Comparison of ENCODE assay signal across 8 mouse cellular contexts in the genomic region with DNA sequence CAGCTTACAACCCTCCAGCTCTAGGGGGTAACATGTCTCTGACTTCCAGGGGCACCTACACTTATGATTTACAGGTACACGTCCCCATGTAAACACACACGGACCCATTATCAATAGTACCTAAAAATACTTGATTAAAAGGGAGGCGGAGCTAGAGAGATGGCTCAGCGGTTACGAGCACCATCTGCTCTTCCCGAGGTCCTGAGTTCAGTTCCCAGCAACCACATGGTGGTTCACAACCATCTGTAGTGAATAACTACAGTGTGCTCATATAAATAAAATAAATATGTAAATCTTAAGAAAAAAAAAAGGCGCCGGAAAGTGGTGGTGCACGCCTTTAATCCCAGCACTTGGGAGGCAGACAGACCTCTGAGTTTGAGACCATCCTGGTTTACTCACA. TPM values are rescaled to one million over a fixed set of nuclear protein-coding genes. Genes with fewer than 3 reads are reported as not detected.
A peak's percentile ranks its signal among the peaks of the same experiment; 100 is the strongest.
DNase-seq lines count a peak whose midpoint lies in the region; ATAC-seq and TF ChIP-seq lines count a peak whose summit lies in the region.

No protein-coding gene starts in this region.

- H3K4me2 ChIP-seq in heart, embryonic 14.5 days (ENCODE audit: low read length) = peak overlapping the region; percentile 70
- H3K4me2 ChIP-seq in hindbrain, embryonic 12.5 days (replicated peaks) = peak overlapping the region; percentile 42

- TF ChIP-seq POLR2A in MEL (IDR thresholded peaks at IDR 0.05; ENCODE audit: control insufficient read depth in 1 of 2, insufficient read depth in 1 of 2, low read depth in 1 of 2, low read length in 2 of 2, poor library complexity in 1 of 2) = no peak; a peak in 1 of 4 replicates

- no peak for DNase-seq in heart, postnatal 36 days
- no peak for DNase-seq in MEL (ENCODE audit: low read depth, low spot score)
- no peak for DNase-seq in embryo, embryonic 10.5 days (ENCODE audit: low spot score)
- DNase-seq in adrenal gland, adult 8-10 months = no peak
- DNase-seq in ovary, postnatal 10 days (ENCODE audit: low spot score) = no peak

- ATAC-seq in heart, embryonic 14.5 days (ENCODE audit: insufficient number of reproducible peaks, insufficient read depth, low FRiP score, low read depth) = no peak
- ATAC-seq in hindbrain, embryonic 12.5 days (ENCODE audit: low FRiP score) = no peak; the same call in 1 of the 2 replicates
- peak; percentile 39 for ATAC-seq in megakaryocyte-erythroid progenitor cell, adult 5-6 weeks (replicated peaks; ENCODE audit: low FRiP score, low TSS enrichment, poor library complexity, severe bottlenecking)

- peaks cover 0 to 3% of the 10 kb centered on the region in 2 experiments; a peak in 1 of 4 replicates for H3K4me1 ChIP-seq in heart, embryonic 14.5 days (ENCODE audit: control insufficient read depth in 2 of 2, insufficient read depth in 2 of 2, low read length in 2 of 2)
- peaks cover 3 to 5% of the 10 kb centered on the region in 2 experiments; a peak in 2 of 4 replicates for H3K4me1 ChIP-seq in MEL (ENCODE audit: control insufficient read depth in 1 of 2, insufficient read depth in 2 of 2, low read length in 2 of 2)
- peaks cover 10% of the 10 kb centered on the region; the same call in 1 of the 2 replicates for H3K4me1 ChIP-seq in hindbrain, embryonic 12.5 days

- peak overlapping the region; percentile 87 to 99 for H3K27ac ChIP-seq in heart, embryonic 14.5 days (replicated peaks in 1 of 2; ENCODE audit: control insufficient read depth in 1 of 2, insufficient read depth in 1 of 2, low read depth in 2 of 2, low read length in 2 of 2)
- peak overlapping the region; percentile 95 for H3K27ac ChIP-seq in MEL (ENCODE audit: control insufficient read depth, low read depth, low read length)
- H3K27ac ChIP-seq in hindbrain, embryonic 12.5 days = peak overlapping the region; percentile 86

- H3K27me3 ChIP-seq in heart, embryonic 14.5 days (ENCODE audit: control insufficient read depth, insufficient read depth, low read length) = no peaks in the 10 kb centered on the region
- H3K27me3 ChIP-seq in MEL (ENCODE audit: control insufficient read depth in 1 of 2, insufficient read depth in 2 of 2, low read length in 2 of 2) = no peaks in the 10 kb centered on the region
- H3K27me3 ChIP-seq in hindbrain, embryonic 12.5 days = no peaks in the 10 kb centered on the region

- TF ChIP-seq EP300 in MEL (IDR thresholded peaks at IDR 0.05; ENCODE audit: low read depth in 1 of 2, low read length in 2 of 2) = no peak

- H3K9me3 ChIP-seq in heart, embryonic 14.5 days (ENCODE audit: control insufficient read depth, low read length) = no peaks in the 10 kb centered on the region
- no peaks in the 10 kb centered on the region for H3K9me3 ChIP-seq in MEL (replicated peaks; ENCODE audit: insufficient read depth, low read length)
- H3K9me3 ChIP-seq in hindbrain, embryonic 12.5 days (replicated peaks) = no peaks in the 10 kb centered on the region

- WGBS in heart, embryonic 14.5 days = 26% methylated on average over 9 of the region's 9 CpGs
- WGBS in hindbrain, embryonic 12.5 days = 22% methylated on average over 9 of the region's 9 CpGs

- H3K79me2 ChIP-seq in MEL (ENCODE audit: control insufficient read depth, insufficient read depth, low read length, poor library complexity) = peaks cover 24% of the 10 kb centered on the region

- peak overlapping the region; percentile 58 to 84 for H3K4me3 ChIP-seq in heart, embryonic 14.5 days (ENCODE audit: control insufficient read depth in 1 of 2, insufficient read depth in 1 of 2, low read depth in 1 of 2, low read length in 2 of 2)
- H3K4me3 ChIP-seq in MEL (ENCODE audit: control insufficient read depth in 1 of 2, insufficient read depth in 1 of 2, low read depth in 2 of 2, low read length in 2 of 2) = peak overlapping the region; percentile 77 to 79
- H3K4me3 ChIP-seq in hindbrain, embryonic 12.5 days = peak overlapping the region; percentile 53

- TF ChIP-seq CTCF in MEL (IDR thresholded peaks at IDR 0.05 in 2 of 3, conservative IDR thresholded peaks at IDR 0.05 in 1 of 3; ENCODE audit: control insufficient read depth in 1 of 3, insufficient read depth in 1 of 3, low read depth in 2 of 3, low read length in 3 of 3, poor library complexity in 1 of 3, severe bottlenecking in 1 of 3) = no peak

- H3K36me3 ChIP-seq in heart, embryonic 14.5 days (ENCODE audit: control insufficient read depth, insufficient read depth, low read length) = peaks cover 28% of the 10 kb centered on the region
- H3K36me3 ChIP-seq in MEL (ENCODE audit: control insufficient read depth in 1 of 2, insufficient read depth in 2 of 2, low read length in 2 of 2) = peaks cover 6 to 11% of the 10 kb centered on the region in 2 experiments; a peak in 3 of 4 replicates
- peaks cover 8% of the 10 kb centered on the region; the same call in 1 of the 2 replicates for H3K36me3 ChIP-seq in hindbrain, embryonic 12.5 days

- peak overlapping the region; percentile 57 for H3K9ac ChIP-seq in heart, embryonic 14.5 days (ENCODE audit: low read length)
- H3K9ac ChIP-seq in MEL (ENCODE audit: control insufficient read depth, low read depth, low read length, poor library complexity, severe bottlenecking) = peak overlapping the region; percentile 70
- H3K9ac ChIP-seq in hindbrain, embryonic 12.5 days = no peak overlapping the region

- intact Hi-C loops in heart, postnatal 36 days (cut with DNase I) = loop anchor here (10.0 kb wide), 1 partner anchor 291 kb away; a partner anchor contains a TSS

- TF ChIP-seq RAD21 in MEL (IDR thresholded peaks at IDR 0.05; ENCODE audit: low read depth, low read length) = no peak

TF ChIP-seq in MEL, 35 proteins besides CTCF, POLR2A, EP300 and RAD21 (continues in another document):
- TF ChIP-seq TBP (IDR thresholded peaks at IDR 0.05; ENCODE audit: low read depth, low read length) = peak; percentile 67; the same call in 1 of the 2 replicates
- no peak for TF ChIP-seq ZC3H11A (IDR thresholded peaks at IDR 0.05; ENCODE audit: low read depth, low read length)
- no peak for TF ChIP-seq TAL1 (IDR thresholded peaks at IDR 0.05; ENCODE audit: low read length)
- TF ChIP-seq MAX (IDR thresholded peaks at IDR 0.05; ENCODE audit: low read length) = peak; percentile 69
- no peak; the same call in 1 of the 2 replicates for TF ChIP-seq HCFC1 (IDR thresholded peaks at IDR 0.05; ENCODE audit: low read depth, low read length)
- TF ChIP-seq MAFK (IDR thresholded peaks at IDR 0.05; ENCODE audit: borderline replicate concordance, low read depth, low read length) = no peak
- no peak for TF ChIP-seq NRF1 (IDR thresholded peaks at IDR 0.05; ENCODE audit: insufficient read depth, low read depth, low read length, poor library complexity, severe bottlenecking)
- no peak for TF ChIP-seq CHD1 (IDR thresholded peaks at IDR 0.05; ENCODE audit: low read depth, low read length)
- no peak for TF ChIP-seq USF1 (IDR thresholded peaks at IDR 0.05; ENCODE audit: low read depth, low read length)
- no peak for TF ChIP-seq GATA1 (IDR thresholded peaks at IDR 0.05; ENCODE audit: low read depth, low read length)

RNA-seq across cellular contexts. Expression of a gene that starts 0.5 kb away (rescaled TPM):
- 409 and 451 TPM in 2 replicates for polyA plus RNA-seq in heart, embryonic 14.5 days (2014; fragmentation: Nextera tagmentation; extraction: Ambion mirVana)
- total RNA-seq in heart, postnatal 36 days (2021) = 100 to 1,000 TPM; 303 to 327 TPM
- 1,123 and 1,279 TPM in 2 replicates for total RNA-seq in MEL (2012; rRNA removed)
- 1,000 to 10,000 TPM in 1 of 2 experiments, not detected in 1; 1,063 TPM for polyA plus RNA-seq in MEL (2012; ENCODE audit: insufficient read depth in 1 of 2, insufficient read length in 2 of 2, low read depth in 1 of 2, low replicate concordance in 2 of 2, missing spikeins in 1 of 2)
- 388 and 426 TPM in 2 replicates for polyA plus RNA-seq in hindbrain, embryonic 12.5 days (2016; fragmentation: Nextera tagmentation; extraction: Ambion mirVana)
- 2,164 and 2,516 TPM in 2 replicates for total RNA-seq in megakaryocyte-erythroid progenitor cell, adult 5-6 weeks (2014; fragmentation: Nextera tagmentation)
- 4,522 and 6,227 TPM in 2 replicates for total RNA-seq in megakaryocyte-erythroid progenitor cell, adult 5-6 weeks (2017)
- 100 to 1,000 TPM; 509 to 573 (median 523) TPM for total RNA-seq in adrenal gland, adult 8-10 months (2022)

RNA-seq across cellular contexts. Expression of a gene that starts 24.5 kb away (rescaled TPM):
- polyA plus RNA-seq in heart, embryonic 14.5 days (2014; fragmentation: Nextera tagmentation; extraction: Ambion mirVana) = 14.3 and 14.9 TPM in 2 replicates
- 1 to 10 TPM; 7.9 to 8.0 TPM for total RNA-seq in heart, postnatal 36 days (2021)
- total RNA-seq in MEL (2012; rRNA removed) = 13.0 and 14.0 TPM in 2 replicates
- polyA plus RNA-seq in MEL (2012; ENCODE audit: insufficient read depth in 1 of 2, insufficient read length in 2 of 2, low read depth in 1 of 2, low replicate concordance in 2 of 2, missing spikeins in 1 of 2) = 10 to 100 TPM in 1 of 2 experiments, not detected in 1; 25.0 TPM
- 24.3 and 25.7 TPM in 2 replicates for polyA plus RNA-seq in hindbrain, embryonic 12.5 days (2016; fragmentation: Nextera tagmentation; extraction: Ambion mirVana)
- total RNA-seq in megakaryocyte-erythroid progenitor cell, adult 5-6 weeks (2014; fragmentation: Nextera tagmentation) = 43.4 and 80.8 TPM in 2 replicates
- 87.5 and 105 TPM in 2 replicates for total RNA-seq in megakaryocyte-erythroid progenitor cell, adult 5-6 weeks (2017)
- total RNA-seq in adrenal gland, adult 8-10 months (2022) = 10 to 100 TPM; 14.7 to 27.6 (median 19.3) TPM

RNA-seq across cellular contexts. Expression of a gene that starts 37.0 kb away (rescaled TPM):
- 0.20 TPM in 1 of 2 replicates, not detected in the other for polyA plus RNA-seq in heart, embryonic 14.5 days (2014; fragmentation: Nextera tagmentation; extraction: Ambion mirVana)
- total RNA-seq in heart, postnatal 36 days (2021) = not detected
- total RNA-seq in MEL (2012; rRNA removed) = not detected in 2 replicates
- not detected for polyA plus RNA-seq in MEL (2012; ENCODE audit: insufficient read depth in 1 of 2, insufficient read length in 2 of 2, low read depth in 1 of 2, low replicate concordance in 2 of 2, missing spikeins in 1 of 2)
- polyA plus RNA-seq in hindbrain, embryonic 12.5 days (2016; fragmentation: Nextera tagmentation; extraction: Ambion mirVana) = not detected in 2 replicates
- total RNA-seq in megakaryocyte-erythroid progenitor cell, adult 5-6 weeks (2014; fragmentation: Nextera tagmentation) = not detected in 2 replicates
- total RNA-seq in megakaryocyte-erythroid progenitor cell, adult 5-6 weeks (2017) = not detected in 2 replicates
- 1 to 10 TPM in 2 of 4 experiments, under 1 TPM in 2; 0.63 to 5.0 (median 1.9) TPM for total RNA-seq in adrenal gland, adult 8-10 months (2022)

RNA-seq across cellular contexts. Expression of a gene that starts 40.9 kb away (rescaled TPM):
- 12.8 and 13.0 TPM in 2 replicates for polyA plus RNA-seq in heart, embryonic 14.5 days (2014; fragmentation: Nextera tagmentation; extraction: Ambion mirVana)
- 1 to 10 TPM; 9.2 to 9.9 TPM for total RNA-seq in heart, postnatal 36 days (2021)
- 9.1 and 10.5 TPM in 2 replicates for total RNA-seq in MEL (2012; rRNA removed)
- polyA plus RNA-seq in MEL (2012; ENCODE audit: insufficient read depth in 1 of 2, insufficient read length in 2 of 2, low read depth in 1 of 2, low replicate concordance in 2 of 2, missing spikeins in 1 of 2) = 10 to 100 TPM in 1 of 2 experiments, not detected in 1; 14.5 TPM
- polyA plus RNA-seq in hindbrain, embryonic 12.5 days (2016; fragmentation: Nextera tagmentation; extraction: Ambion mirVana) = 23.9 and 25.7 TPM in 2 replicates
- total RNA-seq in megakaryocyte-erythroid progenitor cell, adult 5-6 weeks (2014; fragmentation: Nextera tagmentation) = 20.1 and 22.4 TPM in 2 replicates
- 45.9 and 70.9 TPM in 2 replicates for total RNA-seq in megakaryocyte-erythroid progenitor cell, adult 5-6 weeks (2017)
- 10 to 100 TPM; 13.3 to 19.1 (median 18.7) TPM for total RNA-seq in adrenal gland, adult 8-10 months (2022)
